Mouse (Mus musculus) liver, adult 2 months (tissue): ENCODE results near the gene Pgam1.
"Not testable (repeated sequence)": the region's sequence is repeated elsewhere in the genome, so short reads cannot be mapped to it uniquely, and the experiment has no call there.

ENCODE experiments used
- CTCF ChIP-seq: fragments of 200-500 bp; IDR thresholded peaks from 2 replicates; pipeline ENCODE4 v1.5.1; 2011; ENCODE audit warnings: low read depth, low read length, control low read depth
- POLR2A ChIP-seq: fragments of 200-500 bp; IDR thresholded peaks from 2 replicates; pipeline ENCODE4 v1.6.1; 2011; ENCODE audit warnings: low read length, control low read depth; ENCODE audit not compliant: insufficient read depth; ENCODE audit errors: extremely low read depth

DNA sequence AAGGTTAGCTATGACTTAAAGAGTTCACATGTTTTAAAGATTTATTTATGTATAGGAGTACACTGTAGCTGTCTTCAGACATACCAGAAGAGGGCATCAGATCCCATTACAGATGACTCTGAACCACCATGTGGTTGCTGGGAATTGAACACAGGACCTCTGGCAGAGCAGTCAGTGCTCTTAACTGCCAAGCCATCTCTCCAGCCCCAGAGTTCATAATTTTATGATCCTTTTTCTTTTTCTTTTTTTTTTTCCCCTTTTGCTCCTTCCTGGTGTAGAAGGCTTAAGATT is 2.8 kb downstream of the Pgam1 start:
- TF ChIP-seq CTCF, POLR2A: not testable (repeated sequence)
